Mouse (Mus musculus) inflammation-experienced regulatory T-cells, adult 6 months (primary cell): Measurements from ENCODE around the gene Gm17651. TPM values are rescaled to one million over a fixed set of nuclear protein-coding genes. Genes with fewer than 3 reads are reported as not detected.

Experiments used
- ATAC-seq: one replicate; pipeline ENCODE4 v1.8.0; 2017
- polyA plus RNA-seq, 3 experiments: library from polyadenylated mRNA; unstranded; fragments of 100-300 nt; shearing (Covaris generic); gene quantifications; one replicate each; pipeline ENCODE4 v1.2.1; 2017

Gm17651 gene
- polyA plus RNA-seq, 3 experiments from 2014 or later, result not detected

DNA sequence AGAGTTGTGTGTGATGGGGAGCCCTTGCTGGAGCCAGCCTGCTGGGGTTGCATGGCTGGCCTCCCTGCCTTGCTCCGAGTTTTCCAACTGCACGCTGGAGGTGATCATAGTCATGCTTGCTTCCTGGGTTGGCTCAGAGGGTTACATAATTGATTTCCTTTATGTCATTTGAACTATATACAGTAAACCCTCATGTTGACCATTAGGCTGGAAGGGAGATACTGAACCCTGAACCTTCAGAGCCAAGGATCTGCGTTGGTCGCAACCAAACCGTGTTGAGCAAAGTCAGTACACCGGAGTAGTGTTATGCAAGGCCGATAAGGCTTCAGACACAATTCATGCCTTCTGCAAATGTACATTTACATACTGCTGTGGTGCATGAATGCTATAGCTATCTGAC, 46.6 kb downstream of the Gm17651 start:
- no peak for ATAC-seq

GRCm38 (mm10) chr3:97624611-97625010, 49.9 kb downstream of the Gm17651 start:
- ATAC-seq, result no peak

Other genes with a start within 250 kb of the Gm17651 start
- gene Chd1l, start 64.5 kb downstream of the Gm17651 start, polyA plus RNA-seq, result 10 to 100 TPM; 18.5 to 34.9 (median 25.4) TPM
- gene Fmo5, start 45.9 kb downstream of the Gm17651 start, polyA plus RNA-seq, result 10 to 100 TPM in 2 of 3 experiments, 1 to 10 TPM in 1; 6.1 to 10.6 (median 10.2) TPM
- gene Prkab2, start 16.5 kb downstream of the Gm17651 start, polyA plus RNA-seq, result 1 to 10 TPM; 1.6 to 3.5 (median 2.4) TPM
- gene Pde4dip, start 214.0 kb upstream of the Gm17651 start, polyA plus RNA-seq, result 10 to 100 TPM in 2 of 3 experiments, 1 to 10 TPM in 1; 9.1 to 13.1 (median 11.2) TPM
- gene Sec22b, start 226.5 kb upstream of the Gm17651 start, polyA plus RNA-seq, result 100 to 1,000 TPM in 1 of 3 experiments, 10 to 100 TPM in 2; 74.0 to 102 (median 82.1) TPM